Mouse (Mus musculus) urinary bladder, adult 2 months (tissue): ENCODE data around the gene Slc2a3. TPM values are rescaled to one million over a fixed set of nuclear protein-coding genes. Genes with fewer than 3 reads are reported as not detected.
"Not testable (repeated sequence)": the region's sequence is repeated elsewhere in the genome, so short reads cannot be mapped to it uniquely, and the experiment has no call there.

Experiments used
- DNase-seq: peaks from one replicate; pipeline ENCODE4 v3.0.0; 2022; ENCODE audit warnings: low spot score
- polyA plus RNA-seq: library from polyadenylated mRNA; depleted of rRNA; stranded (reverse); fragments of >200 nt; gene quantifications from 2 replicates; pipeline ENCODE4 v1.2.3, GENCODE M21; 2012; rRNA removed

Slc2a3 gene
- polyA plus RNA-seq, 1 experiment = 5.1 TPM

GRCm38 (mm10) chr6:122711455-122711854 is 90.0 kb downstream of the Slc2a3 start:
- no peak for DNase-seq

- no peak for DNase-seq
Observed at GRCm38 (mm10) chr6:122708826-122709225, 92.6 kb downstream of the Slc2a3 start.

- no peak for DNase-seq
Observed at GRCm38 (mm10) chr6:122707036-122707800, 94.2 kb downstream of the Slc2a3 start, which contains the start of gene Nanog. Gene Nanog (plus strand): TSS chr6:122707489.

DNA sequence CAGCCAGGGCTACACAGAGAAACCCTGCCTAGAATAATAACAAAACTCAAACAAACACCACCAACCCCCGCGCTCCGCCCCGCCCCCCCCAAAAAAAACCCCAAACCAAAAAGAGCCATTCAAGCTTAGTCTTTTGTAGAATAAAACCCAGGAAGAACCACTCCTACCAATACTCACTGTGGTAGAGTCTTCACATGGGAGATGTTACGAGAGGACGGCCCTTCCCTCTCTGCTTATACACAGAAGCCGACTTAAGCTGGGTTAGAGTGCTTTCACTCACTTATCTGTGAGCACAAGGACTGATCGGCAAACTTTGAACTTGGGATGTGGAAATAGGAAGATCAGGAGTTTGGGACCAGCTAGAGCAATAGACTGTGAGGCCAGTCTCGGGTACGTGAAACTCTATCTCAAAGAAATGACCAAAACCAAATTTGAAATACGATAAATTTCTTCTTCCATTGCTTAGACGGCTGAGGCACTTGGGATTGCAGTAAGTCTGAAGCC is 95.1 kb downstream of the Slc2a3 start:
- no peak for DNase-seq

DNA sequence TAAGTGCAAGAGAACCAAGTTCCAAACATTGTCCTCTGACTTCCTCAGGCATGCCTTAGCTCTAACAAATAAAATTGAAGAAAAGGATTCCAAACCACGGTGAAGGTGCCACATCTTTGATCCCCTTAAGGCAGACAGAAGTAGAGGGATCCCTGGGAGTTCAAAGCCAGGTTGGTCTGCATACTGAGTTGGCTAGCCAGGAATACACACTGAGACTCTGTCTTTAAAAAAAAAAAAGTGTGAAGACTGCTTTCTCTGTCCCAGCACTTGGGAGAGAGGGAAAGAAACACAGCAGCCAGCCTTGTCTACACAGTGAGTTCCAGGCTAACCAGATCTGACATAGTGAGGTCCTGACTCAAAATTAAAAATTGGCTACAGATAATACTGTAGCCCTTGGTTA is 97.7 kb downstream of the Slc2a3 start:
- DNase-seq = no peak

GRCm38 (mm10) chr6:122703251-122703650 is 98.2 kb downstream of the Slc2a3 start:
- DNase-seq = no peak

- no peak for DNase-seq
Observed at GRCm38 (mm10) chr6:122702480-122703124, 98.8 kb downstream of the Slc2a3 start.

DNA sequence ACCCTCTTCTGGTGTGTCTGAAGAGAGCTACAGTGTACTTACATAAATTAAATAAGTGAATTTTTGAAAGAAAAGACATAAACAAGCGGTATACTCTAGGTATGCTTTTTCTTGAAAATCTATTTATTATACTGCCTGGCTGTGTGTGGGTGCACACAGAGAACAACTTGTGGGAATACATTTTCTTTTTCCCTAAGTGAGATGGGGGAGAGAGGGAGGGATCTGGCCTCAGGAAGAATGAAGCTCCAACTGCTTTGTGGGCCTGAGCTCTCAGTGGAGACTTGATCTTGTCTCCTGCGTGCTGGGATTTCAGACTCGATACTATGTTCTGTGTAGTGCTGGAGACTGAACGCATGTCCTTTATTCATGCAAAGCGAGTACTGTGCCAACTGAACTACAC is 99.6 kb downstream of the Slc2a3 start:
- no peak for DNase-seq

GRCm38 (mm10) chr6:122699628-122700027 is 101.8 kb downstream of the Slc2a3 start:
- DNase-seq = not testable (repeated sequence)

GRCm38 (mm10) chr6:122695398-122695797 is 106.0 kb downstream of the Slc2a3 start:
- no peak for DNase-seq

DNA sequence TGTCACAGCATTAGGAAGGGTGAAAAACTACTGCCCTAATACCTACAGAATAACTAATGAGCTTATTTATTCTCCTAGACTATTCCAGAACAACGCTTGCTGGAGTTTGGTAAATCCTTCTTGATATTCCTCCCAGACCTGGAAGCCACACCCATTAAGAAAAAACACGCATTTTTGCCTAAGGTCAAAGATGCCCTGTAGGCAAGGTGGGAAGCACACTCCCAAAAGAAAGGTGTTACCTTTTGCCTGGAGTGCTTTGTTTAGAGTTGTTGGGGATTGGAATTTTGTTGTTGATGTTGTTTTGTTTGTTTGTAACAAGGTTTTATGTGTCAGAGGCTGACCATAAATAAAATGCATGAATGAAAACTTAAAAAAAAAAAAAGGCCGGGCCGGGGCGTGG is 111.4 kb downstream of the Slc2a3 start:
- DNase-seq = no peak

DNA sequence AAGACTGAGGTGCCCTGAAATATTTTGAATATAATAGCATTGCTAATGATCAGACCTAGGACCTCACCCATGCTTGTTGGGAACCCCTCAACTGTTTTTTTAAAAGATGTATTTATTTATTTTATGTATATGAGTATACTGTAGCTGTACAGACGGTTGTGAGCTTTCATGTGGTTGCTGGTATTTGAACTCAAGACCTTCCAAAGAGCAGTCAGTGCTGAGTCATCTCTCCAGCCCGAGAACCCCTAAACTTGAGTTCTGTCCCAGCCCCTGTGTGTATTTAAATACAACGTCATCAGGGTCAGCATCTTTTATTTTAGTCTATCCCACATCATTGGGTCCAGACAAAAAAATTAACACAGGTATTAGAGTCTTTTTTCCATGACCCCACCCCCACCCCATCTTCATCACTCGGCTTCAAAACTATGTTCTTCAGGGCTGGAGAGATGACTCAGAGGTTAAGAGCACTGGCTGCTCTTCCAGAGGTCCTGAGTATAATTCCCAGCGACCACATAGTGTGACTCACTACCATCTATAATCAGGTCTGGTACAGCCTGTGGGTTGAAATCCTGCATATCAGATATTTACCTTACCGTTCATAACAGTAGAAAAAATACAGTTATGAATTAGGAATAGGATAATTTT is 111.9 kb downstream of the Slc2a3 start:
- DNase-seq = no peak

GRCm38 (mm10) chr6:122686709-122687108 is 114.7 kb downstream of the Slc2a3 start:
- DNase-seq = no peak

DNA sequence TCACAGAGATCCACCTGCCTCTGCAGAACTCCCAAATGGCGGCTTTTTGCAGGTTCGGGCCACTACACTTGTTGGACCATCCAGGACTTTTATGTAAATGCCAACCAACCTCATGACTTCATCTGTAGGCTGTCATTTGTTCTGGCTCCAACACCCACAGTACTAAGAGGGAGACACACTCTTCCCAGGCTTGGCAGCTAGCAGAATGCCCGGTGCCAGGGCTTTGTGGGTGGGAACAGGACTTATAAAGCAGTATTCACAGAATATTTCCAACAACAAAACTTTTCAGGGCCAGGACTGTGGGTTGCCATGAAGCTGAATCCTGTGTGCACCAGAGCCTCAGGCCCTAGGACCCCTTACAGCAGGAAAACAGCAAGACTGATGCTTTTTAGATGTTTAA is 118.8 kb downstream of the Slc2a3 start:
- no peak for DNase-seq

Other genes with a start within 250 kb of the Slc2a3 start
- not detected in 2 replicates for gene Aicda, start 247.8 kb downstream of the Slc2a3 start, polyA plus RNA-seq
- gene Apobec1, start 199.2 kb downstream of the Slc2a3 start, polyA plus RNA-seq = 22.5 and 30.4 TPM in 2 replicates
- gene Gdf3, start 191.6 kb downstream of the Slc2a3 start, polyA plus RNA-seq = 0.04 TPM in 1 of 2 replicates, not detected in the other
- gene Dppa3, start 175.2 kb downstream of the Slc2a3 start, polyA plus RNA-seq = 0.27 and 0.29 TPM in 2 replicates
- 0.07 and 0.12 TPM in 2 replicates for gene Nanog, start 94.2 kb downstream of the Slc2a3 start, polyA plus RNA-seq
- gene Foxj2, start 18.3 kb upstream of the Slc2a3 start, polyA plus RNA-seq = 7.2 and 15.7 TPM in 2 replicates
- 6.4 TPM in 2 replicates for gene C3ar1, start 54.5 kb upstream of the Slc2a3 start, polyA plus RNA-seq
- 25.5 and 33.1 TPM in 2 replicates for gene Necap1, start 72.8 kb upstream of the Slc2a3 start, polyA plus RNA-seq
- 11.0 and 11.4 TPM in 2 replicates for gene Clec4a1, start 120.2 kb upstream of the Slc2a3 start, polyA plus RNA-seq
- gene Clec4a3, start 150.9 kb upstream of the Slc2a3 start, polyA plus RNA-seq = 5.0 and 5.4 TPM in 2 replicates
- 0.10 TPM in 1 of 2 replicates, not detected in the other for gene Clec4a4, start 188.7 kb upstream of the Slc2a3 start, polyA plus RNA-seq
- 3.4 and 3.8 TPM in 2 replicates for gene Clec4b1, start 248.3 kb upstream of the Slc2a3 start, polyA plus RNA-seq